Mouse (Mus musculus) heart, embryonic 10.5 days (tissue): ENCODE data around the gene D630045J12Rik. TPM values are rescaled to one million over a fixed set of nuclear protein-coding genes. Genes with fewer than 3 reads are reported as not detected.

ENCODE experiments used
- DNase-seq: peaks from one replicate; pipeline ENCODE4 v3.0.0-alpha.2; 2017; ENCODE audit warnings: low spot score
- H3K27ac ChIP-seq: fragments of 300-500 bp; sonication (generic); 2 replicates; pipeline ENCODE4 v1.5.1; 2016; ENCODE audit warnings: mild to moderate bottlenecking
- H3K27me3 ChIP-seq: fragments of 300-500 bp; sonication (generic); 2 replicates; pipeline ENCODE4 v1.6.1; 2016; ENCODE audit warnings: mild to moderate bottlenecking; ENCODE audit not compliant: poor library complexity, insufficient read depth, severe bottlenecking
- H3K36me3 ChIP-seq: fragments of 300-500 bp; sonication (generic); 2 replicates; pipeline ENCODE4 v1.6.1; 2016; ENCODE audit warnings: mild to moderate bottlenecking, moderate library complexity
- H3K4me1 ChIP-seq: fragments of 300-500 bp; sonication (generic); 2 replicates; pipeline ENCODE4 v1.6.1; 2016; ENCODE audit warnings: mild to moderate bottlenecking
- H3K4me3 ChIP-seq: fragments of 300-500 bp; sonication (generic); 2 replicates; pipeline ENCODE4 v1.5.1; 2016; ENCODE audit warnings: mild to moderate bottlenecking, moderate library complexity
- H3K9me3 ChIP-seq: fragments of 300-500 bp; sonication (generic); 2 replicates; pipeline ENCODE4 v1.6.1; 2016; ENCODE audit warnings: mild to moderate bottlenecking, moderate library complexity
- WGBS: fragments of 180-500 bp; shearing (Covaris S2); methylation state at CpG from one replicate; pipeline ENCODE4 v1.1.7; 2016; 5-methylcytosine and 5-hydroxymethylcytosine counted together
- polyA plus RNA-seq: library from polyadenylated mRNA; unstranded; fragments of >200 nt; fragmentation: Nextera tagmentation; extraction: Ambion mirVana; gene quantifications from 2 replicates; pipeline ENCODE4 v1.2.1, GENCODE M21; 2016

The D630045J12Rik gene
- polyA plus RNA-seq, 1 experiment from 2014 or later: 5.0 TPM

- WGBS: 78% methylated on average over 9 of the region's 9 CpGs
- no peaks in the 10 kb centered on the region for H3K9me3 ChIP-seq
- peaks cover 5% of the 10 kb centered on the region; the same call in 1 of the 2 replicates for H3K4me1 ChIP-seq
- no peak overlapping the region for H3K4me3 ChIP-seq
- no peak overlapping the region for H3K27ac ChIP-seq
- no peak for DNase-seq
- no peaks in the 10 kb centered on the region for H3K36me3 ChIP-seq
- no peaks in the 10 kb centered on the region for H3K27me3 ChIP-seq
Measured at GRCm38 (mm10) chr6:38087242-38088026, 166.4 kb downstream of the D630045J12Rik start.

GRCm38 (mm10) chr6:38083204-38083603 lies 170.6 kb downstream of the D630045J12Rik start:
- H3K4me1 ChIP-seq: peaks cover 28% of the 10 kb centered on the region
- no peak overlapping the region for H3K27ac ChIP-seq
- no peaks in the 10 kb centered on the region for H3K36me3 ChIP-seq
- H3K27me3 ChIP-seq: no peaks in the 10 kb centered on the region
- H3K9me3 ChIP-seq: no peaks in the 10 kb centered on the region
- 35% methylated on average over 4 of the region's 4 CpGs for WGBS
- no peak overlapping the region for H3K4me3 ChIP-seq
- no peak for DNase-seq

DNA sequence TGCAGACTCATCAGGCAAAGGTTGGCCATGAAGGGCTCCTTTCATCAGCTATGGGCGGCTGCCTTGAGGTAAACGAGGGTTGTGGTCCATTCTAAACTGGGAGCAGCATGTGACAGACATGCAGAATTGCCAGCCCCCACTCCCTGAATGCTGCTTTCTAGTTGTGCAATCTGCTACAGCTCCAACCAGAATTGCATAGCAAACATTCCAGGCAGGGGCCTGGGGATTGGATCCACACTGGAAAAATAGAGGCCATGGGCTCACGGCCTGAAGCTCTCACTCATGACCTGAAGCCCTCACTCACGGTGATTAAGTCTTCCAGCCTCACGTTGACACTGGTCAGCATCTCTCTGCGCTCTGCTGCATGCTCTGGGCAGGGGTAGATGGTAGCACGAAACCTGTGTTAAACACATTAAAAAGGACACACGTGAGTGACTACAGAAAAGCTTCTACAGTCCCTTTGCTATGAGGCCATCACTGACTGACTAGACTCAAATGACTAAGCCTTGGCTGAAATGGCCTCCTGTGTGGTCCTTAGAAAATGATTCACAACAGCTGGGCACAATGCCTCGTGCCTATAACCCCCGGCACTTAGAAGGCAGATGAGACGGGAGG lies 172.0 kb downstream of the D630045J12Rik start:
- no peaks in the 10 kb centered on the region for H3K27me3 ChIP-seq
- no peaks in the 10 kb centered on the region for H3K9me3 ChIP-seq
- peak; percentile 87 for DNase-seq
- H3K4me3 ChIP-seq: no peak overlapping the region
- no peaks in the 10 kb centered on the region for H3K36me3 ChIP-seq
- peaks cover 28% of the 10 kb centered on the region for H3K4me1 ChIP-seq
- peak overlapping the region; percentile 81 for H3K27ac ChIP-seq
- 52% methylated on average over 11 of the region's 11 CpGs for WGBS

DNA sequence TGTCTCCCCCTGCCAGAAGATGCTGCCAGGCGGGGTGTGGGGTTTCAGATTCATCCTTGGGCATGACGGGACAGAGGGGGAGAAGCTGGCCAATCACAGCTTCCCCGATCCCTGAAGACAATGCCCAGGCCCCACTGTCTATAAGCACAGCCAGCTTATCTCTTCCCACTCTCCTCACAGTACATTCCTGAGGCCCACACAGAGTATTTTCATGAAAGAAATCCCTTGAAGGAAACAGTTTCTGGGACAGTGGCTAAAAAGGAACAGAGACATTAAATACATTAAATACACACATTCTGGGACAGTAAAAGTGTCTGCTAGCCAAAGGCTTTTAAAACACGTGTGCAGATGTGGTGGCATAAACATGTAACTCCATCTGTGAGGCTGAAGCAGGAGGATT lies 173.4 kb downstream of the D630045J12Rik start:
- Histone ChIP-seq H3K4me3 (no peak overlapping the region), H3K36me3 (no peaks in the 10 kb centered on the region), H3K4me1 (peaks cover 28% of the 10 kb centered on the region), H3K27ac (0 out of 2 replicates have a peak overlapping the region, but pooled peaks have one; percentile 13), H3K27me3 (no peaks in the 10 kb centered on the region), H3K9me3 (no peaks in the 10 kb centered on the region)
- DNase-seq: no peak
- 46% methylated on average over 4 of the region's 4 CpGs for WGBS

- no peaks in the 10 kb centered on the region for H3K36me3 ChIP-seq
- no peak overlapping the region for H3K4me3 ChIP-seq
- H3K27ac ChIP-seq: no peak overlapping the region
- no peak for DNase-seq
- WGBS: 83% methylated on average over 3 of the region's 3 CpGs
- H3K4me1 ChIP-seq: 0 out of 2 replicates have a peak, but pooled peaks cover 8% of the 10 kb centered on the region
- H3K9me3 ChIP-seq: no peaks in the 10 kb centered on the region
- no peaks in the 10 kb centered on the region for H3K27me3 ChIP-seq
Measured at GRCm38 (mm10) chr6:38073592-38073991, 180.2 kb downstream of the D630045J12Rik start.

Other genes starting within 250 kb of the D630045J12Rik start
- gene Svopl, start 207.0 kb downstream of the D630045J12Rik start, polyA plus RNA-seq: 0.33 and 0.55 TPM in 2 replicates
- gene Tmem213, start 144.8 kb downstream of the D630045J12Rik start, polyA plus RNA-seq: not detected in 2 replicates
- gene Atp6v0a4, start 129.4 kb downstream of the D630045J12Rik start, polyA plus RNA-seq: not detected in 2 replicates
- 11.9 and 13.4 TPM in 2 replicates for gene Zc3hav1l, start 45.2 kb upstream of the D630045J12Rik start, polyA plus RNA-seq
- 8.0 and 9.7 TPM in 2 replicates for gene Zc3hav1, start 100.6 kb upstream of the D630045J12Rik start, polyA plus RNA-seq
- gene Ttc26, start 127.5 kb upstream of the D630045J12Rik start, polyA plus RNA-seq: 4.2 and 6.8 TPM in 2 replicates
- 8.8 and 12.5 TPM in 2 replicates for gene Ubn2, start 179.9 kb upstream of the D630045J12Rik start, polyA plus RNA-seq